Mouse (Mus musculus) liver, embryonic 14.5 days (tissue): Measurements from ENCODE around the gene Pamr1.

ENCODE experiments used
- CTCF ChIP-seq: IDR thresholded peaks from 2 replicates; pipeline ENCODE4 v1.5.1; 2016; ENCODE audit warnings: antibody characterized with exemption, low read depth, control low read depth
- EP300 ChIP-seq: IDR thresholded peaks from 2 replicates; pipeline ENCODE4 v1.6.1; 2016; ENCODE audit warnings: antibody characterized with exemption, low read depth

DNA sequence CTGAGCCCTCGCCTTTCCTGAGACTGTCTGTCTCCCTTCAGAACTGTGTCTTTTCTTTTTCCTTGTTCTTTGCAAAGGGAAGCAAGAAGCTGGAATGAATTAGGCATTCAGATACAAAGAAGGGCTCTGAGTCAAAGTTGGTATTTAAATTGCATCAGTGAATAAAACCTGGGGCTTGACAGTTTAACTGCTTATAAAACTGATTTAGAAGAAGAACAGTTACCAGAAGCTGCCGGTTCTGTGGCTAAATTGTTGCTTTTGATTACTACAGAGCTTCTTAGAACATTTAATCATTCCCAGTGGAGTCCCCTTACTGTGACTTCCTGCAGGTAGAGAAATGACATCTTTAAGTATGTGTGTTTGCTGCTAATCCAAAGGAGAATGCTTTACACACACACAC, 124.8 kb downstream of the Pamr1 start:
- no peak for TF ChIP-seq CTCF
- no peak for TF ChIP-seq EP300
